Mouse (Mus musculus) left cerebral cortex, adult 18-20 months (tissue): ENCODE measurements around the gene Gm960. TPM values are rescaled to one million over a fixed set of nuclear protein-coding genes. Genes with fewer than 3 reads are reported as not detected.
A peak's percentile ranks its signal among the peaks of the same experiment; 100 is the strongest.
"Not testable (repeated sequence)": the region's sequence is repeated elsewhere in the genome, so short reads cannot be mapped to it uniquely, and the experiment has no call there.

Experiments used
- DNase-seq, 2 experiments: peaks; one replicate each; pipeline ENCODE4 v3.0.0; 2021 to 2022; ENCODE audit warnings: low spot score in 2 of 2, mixed read lengths in 1 of 2
- microRNA-seq, 2 experiments: library from miRNA; unstranded; fragments of <30 nt; microRNA quantifications; one replicate each; pipeline ENCODE4 v1.2.0; 2021
- total RNA-seq, 2 experiments: library from RNA; stranded (reverse); gene quantifications; 2 replicates each; pipeline ENCODE4 v1.2.3; 2021

The Gm960 gene
- total RNA-seq, 2 experiments from 2014 or later, result 1.1 to 1.8 TPM

GRCm38 (mm10) chr19:4596071-4596470 lies 102.4 kb downstream of the Gm960 start:
- DNase-seq, result no peak

DNA sequence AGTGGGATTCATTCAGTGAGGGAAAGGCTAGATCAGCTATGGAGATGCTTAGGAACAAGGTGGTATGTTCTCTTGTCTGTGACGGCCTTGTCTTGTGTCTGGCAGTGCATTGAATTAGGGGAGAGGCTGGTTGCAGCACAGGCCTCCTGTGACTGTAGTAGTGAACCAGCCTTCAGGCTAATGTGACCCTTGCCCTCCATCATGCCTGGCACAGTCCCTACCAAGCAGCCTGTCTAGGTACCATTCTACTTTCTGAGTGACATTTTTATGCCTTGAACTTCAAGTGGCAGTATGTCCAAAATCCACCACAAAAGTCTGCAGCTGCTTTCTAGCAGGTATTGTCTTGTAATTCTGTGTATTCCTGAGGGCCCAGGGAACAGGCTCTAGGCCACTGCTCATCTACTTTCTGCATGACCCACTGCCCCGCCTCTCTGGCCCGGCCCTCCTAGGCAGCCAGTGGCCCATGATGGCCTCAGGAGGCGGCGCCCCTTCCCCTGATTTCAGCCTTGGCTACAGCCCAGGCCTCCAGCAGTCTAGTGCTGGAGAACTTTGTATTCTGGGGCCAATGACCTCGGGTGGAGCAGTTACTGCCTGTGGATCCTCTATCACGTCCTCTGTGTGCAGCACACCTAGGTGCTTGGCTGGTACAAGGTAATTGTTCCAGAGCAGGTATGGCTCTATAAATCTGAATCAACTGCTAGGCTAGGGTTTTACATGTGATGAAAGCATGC lies 104.5 kb downstream of the Gm960 start:
- DNase-seq, result no peak

GRCm38 (mm10) chr19:4590025-4590424 lies 108.4 kb downstream of the Gm960 start:
- no peak for DNase-seq

DNA sequence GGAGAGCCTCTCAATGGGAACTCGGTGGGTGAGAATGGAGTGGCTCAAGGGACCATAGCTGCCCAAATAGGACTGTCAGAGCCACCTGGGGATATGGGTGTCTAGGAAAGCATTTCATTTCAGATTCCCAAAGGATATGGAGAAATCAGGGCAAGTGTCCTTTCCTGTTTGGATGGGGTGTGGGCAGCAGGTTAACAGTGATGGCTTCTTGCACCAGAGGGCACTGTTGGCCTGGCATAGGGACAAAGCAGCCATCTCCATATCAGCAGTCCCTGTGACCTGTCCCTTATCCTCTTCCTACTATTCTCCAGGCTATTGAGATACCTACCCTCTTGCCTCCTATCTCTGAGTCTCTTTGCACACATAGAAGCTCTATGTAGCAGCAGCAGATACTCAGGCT lies 109.4 kb downstream of the Gm960 start:
- DNase-seq, result no peak

DNA sequence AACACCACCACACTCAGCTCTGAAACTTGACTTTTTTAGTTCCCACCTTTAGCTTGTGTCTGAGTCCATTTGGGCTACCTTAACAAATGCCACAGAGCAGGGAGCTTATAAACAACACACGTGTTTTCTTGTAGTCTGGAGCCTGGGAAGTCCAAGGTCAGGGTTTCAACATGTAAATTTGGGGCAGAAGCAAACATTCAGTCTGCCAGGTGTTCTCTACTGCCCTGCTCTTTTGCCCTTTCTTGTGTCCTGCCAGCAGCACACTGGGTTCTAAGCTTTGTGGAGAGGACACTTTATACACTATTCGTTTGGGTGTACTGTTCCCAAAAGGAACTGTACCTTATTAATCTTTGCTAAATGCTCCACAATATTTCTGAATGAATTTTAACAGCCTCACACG lies 110.0 kb downstream of the Gm960 start:
- no peak for DNase-seq

DNA sequence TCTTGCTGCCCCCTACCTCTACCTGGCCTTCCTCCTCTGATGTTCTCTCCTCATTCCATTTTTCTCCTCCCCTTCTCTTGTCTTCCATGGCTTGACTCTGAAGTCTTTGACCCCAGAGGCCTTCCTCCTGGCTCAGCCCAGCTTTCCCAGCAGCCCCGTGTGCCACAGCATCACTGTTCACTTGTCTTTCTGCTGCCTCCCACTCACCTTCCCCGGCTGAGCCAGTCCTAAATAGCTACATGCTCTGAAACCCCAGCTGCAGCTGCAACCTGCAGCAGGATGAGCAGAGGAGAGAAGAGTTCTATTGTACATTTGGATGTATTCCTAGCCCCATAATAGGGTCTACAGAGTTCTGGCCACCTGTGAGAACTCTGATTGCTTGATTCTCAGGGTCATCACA lies 111.0 kb downstream of the Gm960 start:
- DNase-seq, result peak; percentile 32 to 49

DNA sequence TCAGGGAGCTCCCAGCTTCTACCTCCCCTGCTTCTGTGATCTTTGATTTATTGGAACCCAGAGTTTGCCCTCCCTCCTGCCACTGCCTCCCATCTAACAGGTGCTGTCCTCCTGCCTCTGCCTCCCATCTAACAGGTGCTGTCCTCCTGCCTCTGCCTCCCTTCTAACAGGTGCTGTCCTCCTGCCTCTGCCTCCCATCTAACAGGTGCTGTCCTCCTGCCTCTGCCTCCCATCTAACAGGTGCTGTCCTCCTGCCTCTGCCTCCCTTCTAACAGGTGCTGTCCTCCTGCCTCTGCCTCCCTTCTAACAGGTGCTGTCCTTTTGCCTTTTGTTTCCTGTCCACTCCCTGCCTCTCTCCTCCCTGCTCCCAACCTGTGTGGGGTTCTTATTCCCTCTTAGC lies 111.7 kb downstream of the Gm960 start:
- DNase-seq, result not testable (repeated sequence)

DNA sequence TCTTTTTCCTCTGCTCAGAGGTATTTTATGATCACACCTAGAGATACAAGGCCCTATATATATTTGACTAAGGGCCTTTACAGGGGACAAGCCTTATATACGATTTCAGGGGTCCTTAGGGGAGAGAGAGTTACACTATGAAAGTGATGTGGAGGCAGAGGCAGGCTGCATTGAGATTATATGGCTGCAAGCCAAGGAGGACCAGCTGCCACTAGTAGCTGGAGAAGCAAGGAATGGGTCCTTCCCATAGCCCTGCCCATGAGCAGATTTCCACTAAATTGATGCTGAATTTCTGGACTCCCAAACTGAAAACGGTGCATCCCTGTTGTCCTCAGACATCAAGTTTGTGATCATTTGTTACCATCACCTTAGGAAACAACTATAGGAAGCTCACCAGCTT lies 114.6 kb downstream of the Gm960 start:
- DNase-seq, result no peak

- no peak for DNase-seq
Observed at GRCm38 (mm10) chr19:4579296-4579695, 119.2 kb downstream of the Gm960 start.

GRCm38 (mm10) chr19:4578799-4579198 lies 119.7 kb downstream of the Gm960 start:
- no peak for DNase-seq

Small RNA genes within 50 kb of the gene (microRNA-seq; reads per million reads assigned to microRNA genes)
- gene Mir6986, result 6.0 to 7.6 reads per million in 2 experiments

Other genes starting within 250 kb of the Gm960 start
- gene Syt12, start 221.2 kb downstream of the Gm960 start, total RNA-seq, result 10 to 100 TPM; 38.2 to 55.8 TPM
- gene 2010003K11Rik, start 200.1 kb downstream of the Gm960 start, total RNA-seq, result not detected
- 10 to 100 TPM; 68.0 to 79.3 TPM for gene Pcx, start 188.2 kb downstream of the Gm960 start, total RNA-seq
- 10 to 100 TPM; 41.9 to 46.4 TPM for gene Lrfn4, start 83.0 kb downstream of the Gm960 start, total RNA-seq
- gene Rce1, start 73.0 kb downstream of the Gm960 start, total RNA-seq, result 10 to 100 TPM; 27.3 to 27.7 TPM
- 100 to 1,000 TPM; 505 to 509 TPM for gene Sptbn2, start 12.5 kb upstream of the Gm960 start, total RNA-seq
- 10 to 100 TPM; 18.1 to 22.3 TPM for gene Rbm4b, start 57.8 kb upstream of the Gm960 start, total RNA-seq
- gene Rbm4, start 95.2 kb upstream of the Gm960 start, total RNA-seq, result 100 to 1,000 TPM; 115 to 118 TPM
- 10 to 100 TPM; 28.4 to 39.1 TPM for gene Gm21992, start 112.9 kb upstream of the Gm960 start, total RNA-seq
- 10 to 100 TPM; 37.6 to 60.4 TPM for gene Rbm14, start 113.0 kb upstream of the Gm960 start, total RNA-seq
- 10 to 100 TPM; 28.9 to 33.8 TPM for gene Ccs, start 140.7 kb upstream of the Gm960 start, total RNA-seq
- gene Ccdc87, start 140.7 kb upstream of the Gm960 start, total RNA-seq, result 1 to 10 TPM; 2.2 to 2.7 TPM
- gene Ctsf, start 156.5 kb upstream of the Gm960 start, total RNA-seq, result 100 to 1,000 TPM in 1 of 2 experiments, 10 to 100 TPM in 1; 93.1 to 102 TPM
- gene Actn3, start 179.2 kb upstream of the Gm960 start, total RNA-seq, result 1 to 10 TPM; 1.2 to 1.4 TPM
- gene Zdhhc24, start 180.0 kb upstream of the Gm960 start, total RNA-seq, result 10 to 100 TPM; 21.4 to 25.2 TPM
- gene Bbs1, start 208.0 kb upstream of the Gm960 start, total RNA-seq, result 10 to 100 TPM; 34.8 to 44.6 TPM
- gene Dpp3, start 229.6 kb upstream of the Gm960 start, total RNA-seq, result 10 to 100 TPM; 35.3 to 43.1 TPM
- gene Peli3, start 244.5 kb upstream of the Gm960 start, total RNA-seq, result 10 to 100 TPM; 25.3 to 27.0 TPM